10 mouse cellular contexts compared by ENCODE assay signal in genomic region chr2:34591721-34592360, GRCm38 (mm10).
DNase-seq lines count a peak whose midpoint lies in the region; TF ChIP-seq lines count a peak whose summit lies in the region.
"Had no signal": no experiment of that assay in that cellular context is flagged by ENCODE, and none has a peak within 500 bp of the region (broad histone marks: within the 10 kb centered on the region; RNA-seq: fewer than 3 reads in every experiment).

No protein-coding gene starts in this region.

- H3K27ac ChIP-seq in gastrocnemius, adult 2 months: peak overlapping the region; percentile 67

- TF ChIP-seq CTCF in gastrocnemius, adult 2 months (IDR thresholded peaks at IDR 0.05): no peak

- no peak overlapping the region for H3K4me3 ChIP-seq in gastrocnemius, adult 2 months

- DNase-seq in gastrocnemius, adult 2 months: no peak
- no peak for DNase-seq in gastrocnemius, postnatal 4 days (ENCODE audit: low spot score in 2 of 2)
- DNase-seq in lung, postnatal 10 days: peak; percentile 19
- DNase-seq in lung, postnatal 36 days: no peak
- peak; percentile 40 for DNase-seq in heart, postnatal 4 days
- DNase-seq in left cerebral cortex, adult 9 months (ENCODE audit: low spot score in 2 of 2): no peak
- DNase-seq in urinary bladder, postnatal 14 days (ENCODE audit: low spot score): no peak
- DNase-seq in left cerebral cortex, adult 11 months (ENCODE audit: low spot score): no peak
- DNase-seq: cerebellum, postnatal 10 days; kidney, adult 2 months had no signal

- intact Hi-C loops in gastrocnemius, adult 2 months (cut with DNase I): no loop called here

Comparison
In these comparisons a context has a peak if more than half of its experiments do, and no peak if none do; other contexts are left out.
1. DNase-seq: peak in lung, postnatal 10 days (single experiment) and heart, postnatal 4 days (single experiment); none in gastrocnemius, adult 2 months (single experiment), gastrocnemius, postnatal 4 days (0 of 2), lung, postnatal 36 days (single experiment), left cerebral cortex, adult 9 months (0 of 2), urinary bladder, postnatal 14 days (single experiment) and left cerebral cortex, adult 11 months (single experiment).